Mouse (Mus musculus): ENCODE measurements around the gene Srxn1.

- TF ChIP-seq GATA1 (IDR thresholded peaks at IDR 0.05; ENCODE audit: borderline replicate concordance, low read length) (no peak), FLI1 (IDR thresholded peaks at IDR 0.05; ENCODE audit: low read length) (no peak)
Measured at GRCm38 (mm10) chr2:152080685-152081541, 24.4 kb upstream of the Srxn1 start, which contains the start of gene Scrt2.
